Mouse (Mus musculus) inflammation-experienced regulatory T-cells, adult 6 months (primary cell): ENCODE measurements around the gene Creld2. TPM values are rescaled to one million over a fixed set of nuclear protein-coding genes. Genes with fewer than 3 reads are reported as not detected.
"Not testable (repeated sequence)": the region's sequence is repeated elsewhere in the genome, so short reads cannot be mapped to it uniquely, and the experiment has no call there.

Experiments
- ATAC-seq: one replicate; pipeline ENCODE4 v1.8.0; 2017
- polyA plus RNA-seq, 3 experiments: library from polyadenylated mRNA; unstranded; fragments of 100-300 nt; shearing (Covaris generic); gene quantifications; one replicate each; pipeline ENCODE4 v1.2.1; 2017

The Creld2 gene
- polyA plus RNA-seq = 10 to 100 TPM; 22.9 to 40.9 (median 28.4) TPM

- ATAC-seq = peak; percentile 99
These were observed at the start of gene Creld2, which contains the start of gene Alg12 for GRCm38 (mm10) chr15:88819026-88819905. TSS of gene Creld2 (plus strand) at chr15:88819646. TSS of gene Alg12 (minus strand) at chr15:88819318.

- not testable (repeated sequence) for ATAC-seq
These were observed 44.8 kb upstream of the Creld2 start for GRCm38 (mm10) chr15:88774630-88775029.

DNA sequence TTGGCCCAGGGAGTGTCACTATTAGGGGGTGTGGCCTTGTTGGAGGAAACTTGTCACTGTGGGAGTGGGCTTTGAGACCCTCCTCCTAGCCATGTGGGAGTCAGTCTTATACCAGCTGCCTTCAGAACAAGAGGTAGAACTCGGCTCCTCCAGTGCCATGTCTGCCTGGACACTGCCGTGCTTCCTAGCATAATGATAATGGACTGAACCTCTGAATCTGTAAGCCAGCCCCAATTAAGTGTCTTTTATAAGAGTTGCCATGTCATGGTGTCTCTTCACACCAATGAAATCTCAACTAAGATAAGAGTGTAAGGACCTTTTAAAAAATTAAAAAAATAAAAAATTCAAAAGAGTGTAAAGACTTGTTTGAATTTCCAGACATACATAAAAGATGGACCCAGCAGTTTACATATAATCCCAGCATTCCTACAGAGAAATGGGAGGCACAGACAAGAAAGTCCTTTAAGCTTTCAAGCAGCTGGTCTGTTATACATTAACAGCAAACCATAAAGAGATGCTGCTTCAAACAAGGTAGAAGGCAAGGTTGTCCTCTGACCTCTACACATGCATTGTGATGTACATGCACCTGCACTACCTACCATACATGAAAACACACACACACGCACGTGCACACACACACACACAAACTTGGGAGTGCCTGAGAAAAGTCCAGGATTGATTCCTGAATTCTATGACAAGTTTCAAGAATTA is 27.2 kb upstream of the Creld2 start:
- no peak for ATAC-seq

- ATAC-seq = not testable (repeated sequence)
These were observed 24.7 kb upstream of the Creld2 start for GRCm38 (mm10) chr15:88794729-88795128.

DNA sequence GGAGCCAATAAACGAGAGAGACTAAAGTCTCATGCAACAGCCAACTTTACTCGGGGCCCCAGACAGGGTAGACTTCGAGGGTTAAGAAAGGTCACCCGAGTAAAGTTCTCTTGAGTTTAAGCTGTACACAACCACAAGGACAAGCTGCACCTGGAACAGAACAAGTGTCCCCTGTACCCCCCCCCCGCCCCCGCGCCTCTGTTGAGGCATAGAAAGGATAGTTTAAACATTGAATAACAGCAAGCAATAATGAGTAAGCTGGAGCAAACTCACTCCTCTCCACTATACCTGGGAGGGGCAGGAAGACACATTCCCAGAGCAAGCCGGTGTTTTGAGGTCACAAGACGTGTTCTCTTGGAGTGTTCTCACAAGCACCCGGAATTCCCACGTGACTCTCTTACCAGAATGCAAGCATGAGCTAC is 19.5 kb upstream of the Creld2 start:
- no peak for ATAC-seq

DNA sequence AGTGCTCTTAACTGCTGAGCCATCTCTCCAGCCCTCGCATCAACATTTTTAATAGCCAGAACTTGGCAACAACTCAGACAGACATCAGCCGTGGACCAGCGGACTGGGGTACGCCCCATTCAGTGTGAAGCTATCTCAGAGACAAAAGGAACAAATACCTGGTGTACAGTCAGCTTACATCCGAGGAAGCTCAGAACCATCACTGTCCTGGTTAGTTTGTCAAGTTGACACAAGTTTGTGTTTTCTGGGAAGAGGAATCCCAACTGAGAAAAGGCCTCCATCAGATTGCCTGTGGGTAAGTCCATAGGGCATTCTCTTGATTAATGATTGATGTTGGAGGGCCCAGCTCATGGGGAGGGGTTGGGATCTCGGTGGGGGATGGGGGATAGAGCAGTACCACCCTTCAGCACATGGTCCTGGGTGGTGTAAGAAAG is 18.5 kb upstream of the Creld2 start:
- ATAC-seq = no peak

DNA sequence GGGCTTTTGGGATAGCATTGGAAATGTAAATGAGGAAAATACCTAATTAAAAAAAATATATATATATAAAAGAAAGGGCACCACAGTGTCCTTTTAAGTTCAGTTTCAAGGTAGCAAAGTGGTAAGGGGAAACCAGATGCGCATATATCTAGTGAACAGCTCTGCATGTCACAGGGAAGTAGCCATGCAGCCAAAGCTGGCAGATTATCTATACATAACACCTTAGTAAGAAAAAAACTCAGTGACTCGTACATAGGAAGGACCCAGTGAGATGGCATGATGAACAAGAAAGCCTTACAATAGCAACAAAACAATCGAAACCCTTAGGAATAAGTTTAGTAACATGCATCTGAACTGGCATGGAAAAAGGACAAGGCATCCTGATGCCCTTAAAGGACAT is 17.5 kb upstream of the Creld2 start:
- no peak for ATAC-seq

DNA sequence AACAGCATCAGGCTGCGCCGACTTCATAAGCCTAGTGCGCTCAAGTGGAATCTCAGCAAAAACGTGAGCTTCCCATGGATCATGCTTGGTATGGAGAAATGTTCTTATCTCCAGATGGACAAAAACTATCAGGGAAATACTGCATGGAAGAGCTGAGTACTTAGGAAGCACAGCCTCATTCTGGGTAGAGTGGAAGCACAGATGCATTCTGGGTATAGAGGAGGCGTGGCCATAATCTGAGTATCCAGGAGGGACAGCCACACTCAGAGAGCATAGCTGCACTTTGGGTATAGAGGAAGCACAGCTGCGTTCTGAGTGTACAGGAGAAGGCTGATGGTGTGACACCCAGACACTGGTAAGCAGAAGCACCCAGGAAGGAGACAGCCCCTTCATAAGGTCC is 17.1 kb upstream of the Creld2 start:
- ATAC-seq = no peak

DNA sequence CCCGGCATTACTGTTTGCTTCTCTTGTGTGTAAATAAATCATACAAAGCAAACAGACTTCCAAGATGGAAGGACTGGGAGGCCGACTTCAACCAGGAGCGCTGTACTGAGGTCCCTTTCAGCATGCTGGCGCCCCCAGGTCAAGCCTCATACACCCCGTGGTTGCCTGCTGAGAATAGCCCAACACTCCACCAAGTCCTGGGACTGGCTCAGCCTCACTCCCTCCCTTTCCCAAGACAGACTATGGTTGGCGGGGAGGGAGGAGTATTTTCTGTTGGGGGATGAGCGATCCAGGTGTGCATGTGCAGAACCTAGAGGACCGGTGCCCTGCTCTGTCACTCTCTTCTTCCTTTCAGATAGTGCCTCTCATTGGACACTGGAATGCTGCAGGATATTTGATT is 11.3 kb upstream of the Creld2 start:
- ATAC-seq = no peak

- ATAC-seq = no peak
These were observed 9.1 kb upstream of the Creld2 start for GRCm38 (mm10) chr15:88810369-88810768.

DNA sequence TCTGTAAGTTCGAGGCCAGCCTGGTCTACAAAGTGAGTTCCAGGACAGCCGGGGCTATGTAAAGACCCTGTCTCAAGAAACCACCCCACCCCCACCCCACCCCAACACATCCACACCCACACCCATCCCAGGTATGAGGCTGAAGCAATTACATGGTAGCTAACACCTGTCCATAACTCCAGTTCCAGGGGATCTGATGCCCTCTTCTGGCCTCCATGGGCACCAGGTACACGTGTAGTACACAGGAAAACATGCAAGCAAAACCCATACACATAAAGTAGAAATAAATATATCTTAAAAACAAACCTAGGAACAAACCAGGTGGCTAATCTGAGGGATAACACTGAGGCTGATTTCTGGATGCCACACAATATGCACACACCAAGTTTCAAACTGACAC is 6.2 kb upstream of the Creld2 start:
- ATAC-seq = no peak

GRCm38 (mm10) chr15:88813873-88814272 is 5.6 kb upstream of the Creld2 start:
- ATAC-seq = not testable (repeated sequence)

DNA sequence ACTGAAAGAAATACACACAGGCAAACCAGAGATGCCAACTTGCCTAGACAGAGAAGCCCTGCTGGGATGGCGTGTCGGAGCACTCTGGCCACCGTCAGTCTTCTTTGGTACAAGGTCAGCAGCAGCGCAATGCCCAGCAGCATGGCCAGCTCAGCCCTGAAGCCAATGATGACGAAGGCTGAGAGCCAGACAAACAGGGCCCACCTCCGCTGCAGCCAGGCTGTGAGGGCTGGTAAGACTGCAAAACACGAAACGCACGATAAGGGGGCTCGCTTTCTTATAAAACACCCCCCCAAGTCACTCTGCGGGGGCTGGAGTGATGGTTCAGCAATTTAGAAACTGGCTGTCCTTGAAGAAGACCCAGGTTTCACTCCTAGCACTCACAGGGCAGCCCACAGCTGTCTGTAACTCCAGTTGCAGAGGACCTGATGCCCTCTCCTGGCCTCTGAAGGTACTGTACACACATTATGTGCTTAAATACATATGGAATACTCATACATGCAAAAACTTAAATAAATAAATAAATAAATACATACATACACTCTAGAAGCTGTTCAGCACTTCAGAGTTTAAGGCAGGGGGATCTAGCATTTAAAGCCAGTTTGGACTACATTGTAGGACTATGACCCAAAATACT is 4.9 kb upstream of the Creld2 start:
- ATAC-seq = no peak

- ATAC-seq = no peak
These were observed 4.2 kb upstream of the Creld2 start for GRCm38 (mm10) chr15:88815196-88815700.

GRCm38 (mm10) chr15:88819906-88820303 is 459 bp downstream of the Creld2 start:
- no peak for ATAC-seq

GRCm38 (mm10) chr15:88821403-88821802 is 2.0 kb downstream of the Creld2 start:
- ATAC-seq = no peak

- no peak for ATAC-seq
These were observed 3.1 kb downstream of the Creld2 start for GRCm38 (mm10) chr15:88822513-88822912.

GRCm38 (mm10) chr15:88823376-88823775 is 3.9 kb downstream of the Creld2 start:
- ATAC-seq = no peak

DNA sequence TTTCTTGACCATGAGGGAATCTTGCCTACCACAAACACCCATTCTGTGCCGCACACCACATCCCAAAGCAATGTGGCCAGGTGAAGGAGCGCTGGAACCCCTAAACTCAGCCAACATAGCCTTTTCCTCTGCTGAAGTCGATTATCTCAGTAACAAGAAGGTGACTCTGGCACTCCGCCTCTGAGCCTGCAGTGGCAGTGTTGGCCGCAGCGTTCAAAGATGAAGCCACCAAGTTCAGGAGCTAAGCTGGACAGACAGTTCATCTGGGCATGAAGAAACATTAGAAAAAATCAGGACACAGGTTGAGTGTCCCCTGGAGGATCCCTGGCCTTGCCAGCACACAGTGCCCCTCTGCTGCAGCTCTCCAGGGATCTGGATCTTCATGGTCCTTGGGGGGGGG is 8.0 kb downstream of the Creld2 start:
- no peak for ATAC-seq

GRCm38 (mm10) chr15:88827991-88828799 is 8.7 kb downstream of the Creld2 start:
- ATAC-seq = peak; percentile 57

- ATAC-seq = peak; percentile 91
These were observed 9.6 kb downstream of the Creld2 start for GRCm38 (mm10) chr15:88828800-88829705.
